Mouse (Mus musculus): ENCODE measurements around the gene Cga.
"Not testable (repeated sequence)": the region's sequence is repeated elsewhere in the genome, so short reads cannot be mapped to it uniquely, and the experiment has no call there.

Cga gene

DNA sequence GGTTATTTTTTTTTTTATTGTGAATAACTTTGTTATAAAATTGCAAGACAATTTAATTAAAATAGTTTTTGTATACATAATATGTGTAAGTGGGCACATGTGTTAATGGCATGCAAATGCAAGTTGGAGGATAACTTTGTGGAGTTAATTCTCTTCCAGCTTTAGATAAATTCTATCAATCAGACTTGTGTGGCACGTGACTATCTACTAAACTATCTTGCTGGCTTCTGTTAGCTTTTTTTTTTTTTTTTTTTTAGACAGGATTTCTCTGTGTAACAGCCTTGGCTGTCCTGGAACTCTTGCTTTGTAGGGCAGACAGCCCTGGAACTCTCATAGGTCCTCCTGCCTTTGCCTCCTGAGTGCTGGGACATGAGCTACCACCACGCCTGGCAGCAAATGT is 4.9 kb downstream of the Cga start:
- no peak for DNase-seq

DNA sequence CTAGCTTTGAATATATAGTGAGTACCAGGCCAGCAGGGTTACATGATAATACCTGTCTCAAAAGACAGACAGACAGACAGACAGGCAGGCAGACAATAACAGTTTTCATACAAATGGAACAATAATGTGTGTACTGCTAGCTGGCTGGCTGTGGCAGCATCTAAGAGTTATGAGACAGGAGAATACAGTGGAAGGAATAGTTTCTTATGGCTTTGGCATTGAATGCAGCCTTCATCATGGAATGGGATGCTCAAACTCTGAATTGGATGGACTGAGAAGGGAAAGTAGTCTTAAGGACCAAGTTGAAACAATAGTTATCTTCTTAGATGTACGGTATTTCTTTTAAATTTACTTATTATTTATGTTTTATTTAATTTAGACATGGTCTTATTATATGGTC is 5.7 kb downstream of the Cga start:
- no peak for DNase-seq

DNA sequence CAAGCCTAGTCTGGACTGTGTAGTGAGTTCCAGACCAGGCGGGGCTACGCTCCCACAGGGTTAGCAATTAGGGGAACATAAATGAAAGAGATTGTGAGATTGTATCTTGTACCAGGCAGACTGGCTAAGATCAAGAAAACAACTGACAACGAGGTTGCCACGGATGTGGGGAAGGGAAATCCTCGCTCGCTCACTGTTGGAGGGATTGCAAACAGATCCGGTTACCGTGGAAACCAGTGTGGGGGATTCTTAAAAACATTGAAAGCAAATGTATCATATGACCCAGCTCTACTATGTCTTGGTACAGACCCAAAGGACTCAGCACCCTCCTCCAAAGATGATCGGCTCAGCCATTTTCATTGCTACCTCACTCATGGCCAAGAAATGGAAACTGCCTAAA is 6.6 kb downstream of the Cga start:
- no peak for DNase-seq

- DNase-seq = no peak
These were observed 7.6 kb downstream of the Cga start for GRCm38 (mm10) chr4:34901166-34901565.

DNA sequence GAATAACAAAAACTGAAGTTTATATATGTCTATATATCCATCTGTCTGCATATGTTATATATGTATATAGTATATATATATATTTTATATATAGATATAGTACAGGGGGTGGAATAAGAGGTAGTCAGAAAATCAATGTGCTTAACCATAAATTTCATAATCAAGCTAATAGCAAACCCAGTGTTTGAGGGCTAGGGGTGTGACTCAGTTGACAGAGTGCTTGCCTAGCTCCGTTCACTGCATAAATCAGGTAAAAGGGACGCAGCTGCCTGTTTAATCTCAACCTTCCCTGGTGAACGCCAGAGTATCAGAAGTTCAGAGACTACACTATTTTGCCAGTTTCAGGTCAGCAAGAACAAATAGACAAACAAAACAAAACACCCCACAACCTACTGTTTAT is 8.0 kb downstream of the Cga start:
- not testable (repeated sequence) for DNase-seq

- DNase-seq = peak; percentile 27 to 38
These were observed 11.8 kb downstream of the Cga start for GRCm38 (mm10) chr4:34905396-34905795.

- DNase-seq = no peak
These were observed 12.6 kb downstream of the Cga start for GRCm38 (mm10) chr4:34906151-34906550.

DNA sequence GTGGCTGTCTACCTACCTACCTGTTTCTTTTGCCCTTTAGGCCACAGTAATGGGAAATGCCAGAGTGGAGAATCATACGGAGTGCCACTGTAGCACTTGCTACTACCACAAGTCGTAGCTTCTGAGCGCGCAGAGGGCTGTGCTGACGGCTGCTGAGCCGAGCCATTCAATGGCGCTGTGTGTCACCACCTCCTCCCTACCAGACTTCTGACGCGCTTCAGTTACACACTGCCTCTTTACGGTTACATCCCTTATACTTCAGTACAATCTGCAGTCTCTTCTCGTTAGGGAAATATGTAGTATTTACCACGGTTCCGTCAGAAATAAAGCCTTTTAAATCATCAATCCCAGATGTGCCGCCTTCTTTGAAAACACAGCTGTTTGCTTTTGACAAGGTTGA is 13.4 kb downstream of the Cga start:
- DNase-seq = no peak

DNA sequence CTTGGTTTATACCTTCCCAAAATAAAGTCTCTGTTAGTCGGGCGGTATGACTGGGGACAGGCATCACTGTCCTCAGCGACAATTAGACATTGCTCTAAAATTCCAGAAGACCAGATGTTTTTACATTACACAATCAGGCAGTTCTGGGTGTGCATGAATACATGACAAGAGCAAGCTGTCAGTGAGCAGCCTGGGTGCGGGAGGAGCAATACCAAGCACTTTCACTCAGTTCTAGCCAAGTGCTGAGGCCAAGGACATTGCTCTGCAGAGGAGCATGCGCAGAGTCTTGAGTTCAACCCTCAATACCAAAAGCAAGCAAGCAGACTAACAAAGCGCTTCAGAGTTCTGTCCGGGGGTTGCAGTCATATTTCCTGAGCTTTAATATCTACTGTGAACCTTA is 14.5 kb downstream of the Cga start:
- peak; percentile 11 to 41 for DNase-seq

DNA sequence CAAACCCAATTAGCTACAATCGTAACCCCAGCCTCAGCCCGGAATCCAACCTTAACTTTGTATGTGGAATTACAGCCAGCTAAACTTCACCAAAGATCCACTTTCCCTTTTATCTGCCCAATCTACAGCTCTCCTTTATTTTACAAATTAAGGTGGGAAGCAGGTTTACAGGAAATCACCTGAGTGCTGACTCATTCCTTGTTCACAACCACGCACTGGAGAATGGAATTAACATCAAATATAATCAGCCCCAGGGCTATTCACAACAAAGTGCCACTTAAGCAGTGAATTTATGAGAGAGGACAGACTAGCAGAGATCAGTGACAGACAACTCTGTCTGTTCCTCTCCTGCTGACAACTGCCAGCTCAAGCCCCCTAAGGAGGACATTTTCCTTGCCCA is 17.8 kb downstream of the Cga start:
- DNase-seq = no peak

DNA sequence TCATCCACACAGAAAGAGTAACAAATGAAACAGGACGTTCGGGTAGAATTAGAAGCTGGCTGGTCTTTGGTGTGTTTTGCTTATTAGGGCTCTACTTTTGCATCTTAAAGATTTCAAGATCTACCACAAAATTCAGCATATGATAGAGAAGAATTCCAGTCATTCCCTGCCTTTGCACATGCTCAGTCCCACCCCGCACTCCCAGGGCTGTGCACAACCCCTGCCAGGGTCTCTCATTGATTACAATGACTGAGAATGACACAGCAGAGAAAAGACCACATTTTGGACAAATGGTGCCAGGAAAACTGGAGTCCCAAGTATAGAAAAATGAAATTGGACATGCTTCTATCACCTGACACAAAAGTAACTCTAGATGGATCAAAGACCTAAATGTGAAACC is 18.6 kb downstream of the Cga start:
- DNase-seq = no peak

DNA sequence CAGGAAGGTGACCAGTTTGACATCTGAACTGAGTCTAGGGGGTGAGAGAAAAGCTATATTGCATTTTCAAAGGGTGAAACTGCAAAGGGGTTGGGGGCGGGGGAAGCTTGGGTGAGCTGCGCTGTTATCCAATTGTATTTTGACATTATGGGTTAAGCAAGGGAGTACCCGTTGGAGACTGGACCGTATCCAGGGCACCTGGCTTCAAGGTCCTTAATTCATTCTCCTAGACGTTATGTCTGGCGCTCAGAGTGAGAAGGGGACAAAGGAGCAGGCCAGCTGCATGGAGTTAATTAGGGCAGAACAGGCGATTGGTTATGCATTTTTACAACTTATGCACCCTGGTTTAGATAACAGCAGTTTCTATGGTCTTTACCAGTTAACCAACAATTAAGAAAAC is 23.8 kb downstream of the Cga start:
- no peak for DNase-seq

DNA sequence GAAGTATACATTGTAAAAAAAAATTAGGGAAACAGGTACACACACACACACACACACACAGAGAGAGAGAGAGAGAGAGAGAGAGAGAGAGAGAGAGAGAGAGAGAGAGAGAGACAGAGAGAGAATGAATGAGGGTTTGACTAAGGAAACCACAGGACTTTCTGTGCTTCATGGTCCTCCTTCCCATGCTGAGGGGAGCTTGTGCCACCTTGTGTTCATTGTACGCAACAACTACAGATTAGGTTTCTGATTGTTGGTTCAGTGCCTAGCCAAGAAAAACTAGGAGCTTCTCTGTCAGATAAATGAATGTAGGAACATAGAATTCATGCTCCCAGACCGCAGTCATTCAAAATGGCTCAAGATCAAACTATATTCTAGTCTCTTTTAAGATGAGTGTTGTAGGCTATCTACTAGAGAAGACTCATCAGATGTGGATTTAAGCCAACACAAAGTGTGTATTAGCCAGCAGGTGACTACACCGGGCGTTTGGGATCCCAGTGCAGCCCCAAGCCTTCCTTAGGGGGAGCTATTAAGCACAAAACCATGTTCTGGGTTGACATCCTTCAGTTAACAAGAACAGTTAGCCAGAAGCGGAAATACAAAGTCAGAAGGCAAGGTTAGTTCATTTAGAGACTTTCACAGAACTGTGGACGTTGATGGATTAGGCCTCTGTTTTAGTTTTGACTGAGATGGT is 28.7 kb downstream of the Cga start:
- peak; percentile 43 to 49 for DNase-seq

DNA sequence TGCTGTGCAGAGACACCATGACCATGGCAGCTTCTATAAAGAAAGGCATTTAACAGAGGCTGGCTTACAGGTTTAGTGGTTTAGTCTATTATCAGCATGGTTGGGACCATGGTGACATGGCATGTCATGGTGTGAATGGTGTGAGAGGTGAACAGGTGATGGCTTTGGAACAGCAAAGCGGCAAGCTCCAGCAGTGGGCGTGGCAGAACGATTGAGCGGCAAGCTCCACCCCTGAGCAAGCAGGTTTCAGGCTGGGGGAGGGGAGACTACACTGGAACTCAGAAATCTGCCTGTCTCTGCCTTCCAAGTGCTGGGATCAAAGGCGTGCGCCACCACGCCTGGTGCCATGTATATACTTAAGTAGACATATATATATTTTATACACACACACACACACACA is 34.8 kb downstream of the Cga start:
- DNase-seq = not testable (repeated sequence)

GRCm38 (mm10) chr4:34941046-34941445 is 47.5 kb downstream of the Cga start:
- no peak for DNase-seq

- no peak for DNase-seq
These were observed 53.6 kb downstream of the Cga start for GRCm38 (mm10) chr4:34947181-34947580.

- DNase-seq = no peak
These were observed 60.1 kb downstream of the Cga start for GRCm38 (mm10) chr4:34953716-34954115.

Measured in kidney, postnatal 25 days (tissue).